Mouse (Mus musculus) embryo, embryonic 10 days (tissue): ENCODE measurements around the gene Pamr1.
A peak's percentile ranks its signal among the peaks of the same experiment; 100 is the strongest.

Experiments used
- DNase-seq: peaks from one replicate; pipeline ENCODE4 v3.0.0-alpha.2; 2015; ENCODE audit warnings: low spot score

Pamr1 gene

DNA sequence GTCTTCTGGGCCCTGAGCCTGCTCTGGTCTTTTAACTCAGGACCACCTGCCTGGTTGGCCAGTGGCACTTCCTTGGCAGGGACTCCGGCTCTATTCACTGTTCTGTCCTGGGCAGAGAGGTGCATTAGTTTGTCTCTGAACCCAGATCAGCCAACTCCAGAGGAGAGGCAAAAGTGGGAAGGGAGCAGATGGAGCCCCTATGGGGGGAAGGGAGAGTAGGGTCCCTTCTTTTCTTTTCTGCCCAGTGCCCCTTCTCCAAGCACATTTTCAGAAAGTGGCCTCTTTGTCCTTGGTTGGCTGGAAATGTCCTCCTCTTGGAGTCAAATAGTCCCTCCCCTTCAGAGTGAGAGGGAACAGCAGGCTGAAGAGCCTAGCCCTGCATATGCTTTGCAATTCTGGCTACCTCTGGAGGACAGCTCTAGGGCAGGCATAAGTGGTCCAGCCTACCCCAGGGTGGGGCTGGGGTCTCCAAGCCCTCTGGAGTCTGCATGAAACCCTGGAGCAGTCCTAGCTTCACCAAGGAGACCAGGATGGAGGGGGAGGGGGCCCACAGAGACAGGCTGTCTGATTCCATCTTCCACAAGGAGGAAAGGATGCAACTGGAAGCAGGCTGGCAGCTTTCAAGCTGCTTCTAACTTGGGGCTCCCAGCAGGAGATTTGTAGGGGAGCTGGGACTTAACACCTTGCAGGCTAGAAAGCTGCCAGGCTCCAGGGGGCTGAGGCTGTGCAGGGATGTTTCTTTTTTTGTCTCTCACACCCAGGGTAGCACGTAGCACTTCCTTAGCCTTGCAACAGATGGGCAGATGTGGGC lies 49.3 kb downstream of the Pamr1 start:
- DNase-seq = no peak

DNA sequence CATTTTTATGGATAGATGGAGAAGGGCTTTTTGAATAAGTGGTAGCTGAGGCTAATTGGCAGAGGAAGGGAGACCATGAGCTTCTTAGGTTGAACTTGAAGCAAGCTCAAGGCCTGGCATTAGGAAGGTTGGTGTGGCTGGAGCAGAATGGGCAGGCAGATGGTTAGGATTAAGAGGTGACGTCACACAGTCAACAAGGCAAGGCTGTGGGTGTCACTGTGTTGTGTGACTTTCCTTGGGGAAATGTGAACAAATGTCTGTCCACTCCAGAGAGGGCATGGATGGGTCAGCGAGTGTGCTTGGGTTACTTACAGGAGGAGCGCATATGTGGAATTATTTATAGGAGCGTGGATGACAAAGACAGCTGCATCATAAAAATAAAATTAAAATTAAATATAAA lies 50.7 kb downstream of the Pamr1 start:
- no peak for DNase-seq

DNA sequence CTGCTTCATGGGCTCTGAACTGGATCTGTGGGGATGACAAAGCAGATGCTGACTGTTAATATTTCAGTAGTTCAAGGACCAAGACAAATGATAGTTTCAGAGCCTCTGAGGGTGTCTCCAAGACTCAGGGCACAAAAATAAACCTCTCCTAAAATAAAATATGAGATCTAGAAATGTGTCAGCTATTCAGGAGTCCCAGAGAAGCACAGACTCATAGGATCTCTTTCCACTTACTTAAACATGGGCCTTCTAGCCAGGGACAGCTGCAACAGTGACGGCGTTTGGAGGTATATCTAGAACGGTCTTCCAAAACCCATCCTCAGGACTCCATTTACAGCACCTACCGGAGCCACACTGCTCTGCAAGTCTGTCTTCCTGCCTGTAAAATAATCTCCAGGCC lies 60.7 kb downstream of the Pamr1 start:
- DNase-seq = no peak

DNA sequence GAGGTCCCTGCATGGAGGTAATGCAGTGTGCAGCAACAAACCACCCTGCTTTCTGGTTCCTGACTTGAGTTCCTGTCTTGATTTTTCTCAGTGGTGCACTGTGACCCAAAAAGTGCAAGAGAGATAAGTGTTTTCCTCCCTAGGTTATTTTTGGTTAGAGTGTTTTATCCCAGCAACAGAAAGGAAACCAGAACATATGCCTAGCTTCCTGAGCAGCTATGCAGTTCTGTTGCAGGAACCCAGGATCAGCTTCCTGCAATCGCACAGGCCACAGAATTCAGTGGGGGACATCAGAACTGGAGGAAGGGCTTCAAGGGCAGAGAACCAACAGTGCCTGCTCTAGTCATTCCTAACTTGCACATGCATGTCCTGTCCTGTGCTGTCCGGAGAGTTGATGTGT lies 66.8 kb downstream of the Pamr1 start:
- DNase-seq = no peak

DNA sequence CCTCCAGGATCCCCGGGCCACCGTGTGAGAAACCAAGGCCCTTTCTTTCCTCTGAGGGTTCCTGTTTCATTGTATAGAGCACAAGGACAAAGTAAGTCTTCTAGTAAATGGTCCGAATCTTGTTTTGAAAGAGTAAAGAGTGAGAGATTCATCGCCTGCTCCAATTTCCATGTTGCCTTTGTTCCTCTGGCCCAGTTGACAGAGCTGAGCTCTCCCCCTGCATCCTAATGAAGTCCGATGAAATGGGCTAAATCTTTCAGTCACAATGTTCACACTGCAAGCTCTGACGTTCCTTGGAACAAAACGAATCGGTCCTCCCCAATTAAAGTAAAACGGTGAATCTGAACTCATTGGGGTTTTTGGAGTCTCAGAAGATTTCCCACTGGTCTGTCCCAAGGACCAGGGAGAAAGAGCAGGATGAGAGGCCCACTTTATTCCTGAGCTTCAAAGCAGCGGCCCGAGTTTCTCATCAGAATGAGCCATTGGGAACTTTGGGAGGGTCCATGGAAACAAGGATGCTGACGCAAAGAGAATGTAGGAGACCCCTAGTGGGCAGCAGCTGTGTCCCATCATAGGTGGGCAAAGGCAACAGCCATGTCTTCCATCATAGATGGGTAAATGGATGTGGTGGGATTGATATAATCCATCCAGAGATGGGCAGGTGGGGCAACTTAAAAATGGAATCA lies 71.1 kb downstream of the Pamr1 start:
- DNase-seq = no peak

DNA sequence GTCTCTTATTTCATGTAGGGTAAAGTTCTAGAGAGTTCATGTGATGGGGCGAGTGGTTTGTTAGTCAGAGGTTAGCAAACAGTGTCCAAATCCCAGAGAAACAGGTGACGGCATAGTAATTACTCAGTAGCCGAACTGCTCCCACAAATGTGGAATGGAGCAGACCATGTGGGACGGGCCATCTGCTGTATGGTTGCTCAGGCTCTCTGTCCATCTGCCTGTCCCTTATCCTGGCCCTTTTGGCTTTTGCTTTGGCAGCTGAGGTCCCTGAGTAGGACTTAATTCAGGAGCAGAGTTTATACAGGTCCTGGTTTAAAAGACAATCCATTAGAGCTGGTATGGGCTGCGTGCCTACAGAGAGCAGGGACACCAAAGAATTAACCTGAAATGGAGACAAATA lies 72.4 kb downstream of the Pamr1 start:
- DNase-seq = no peak

DNA sequence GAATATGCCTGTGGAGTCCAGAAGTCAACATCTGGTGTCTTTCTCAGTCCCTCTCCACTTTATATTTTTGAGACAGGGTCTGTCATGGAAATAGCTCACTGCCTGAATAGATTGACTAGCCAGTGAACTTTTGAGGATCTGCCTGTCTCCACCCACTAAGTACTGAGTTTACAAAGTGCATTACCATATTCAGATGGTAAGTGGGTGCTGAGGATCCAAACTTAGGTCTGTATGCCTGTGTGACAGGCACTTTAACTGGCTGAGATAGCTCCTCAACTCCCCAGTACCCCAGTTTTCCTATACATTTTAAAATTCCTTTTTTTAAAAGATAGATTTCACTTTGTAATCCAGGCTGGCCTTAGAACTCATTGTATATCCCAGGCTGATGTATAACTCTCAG lies 73.1 kb downstream of the Pamr1 start:
- no peak for DNase-seq

DNA sequence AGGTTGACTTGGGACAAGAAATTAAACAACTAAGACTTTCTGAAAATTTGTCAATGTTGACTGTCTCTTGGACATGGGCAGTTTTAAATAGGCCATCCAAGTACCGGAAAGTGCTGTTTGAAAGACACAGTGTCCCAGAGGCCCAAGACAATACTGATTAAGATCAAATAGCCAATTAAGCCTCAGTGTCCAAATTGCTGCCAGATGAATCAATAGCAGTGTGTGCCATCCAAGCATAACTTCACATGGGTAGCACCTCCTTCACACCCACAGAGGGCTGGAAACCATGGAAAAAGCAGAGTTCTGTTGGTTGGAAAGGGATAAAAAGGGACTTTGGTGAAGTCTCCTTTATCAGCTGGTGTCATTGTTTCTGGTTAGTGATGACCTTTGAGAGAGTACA lies 74.7 kb downstream of the Pamr1 start:
- DNase-seq = no peak

DNA sequence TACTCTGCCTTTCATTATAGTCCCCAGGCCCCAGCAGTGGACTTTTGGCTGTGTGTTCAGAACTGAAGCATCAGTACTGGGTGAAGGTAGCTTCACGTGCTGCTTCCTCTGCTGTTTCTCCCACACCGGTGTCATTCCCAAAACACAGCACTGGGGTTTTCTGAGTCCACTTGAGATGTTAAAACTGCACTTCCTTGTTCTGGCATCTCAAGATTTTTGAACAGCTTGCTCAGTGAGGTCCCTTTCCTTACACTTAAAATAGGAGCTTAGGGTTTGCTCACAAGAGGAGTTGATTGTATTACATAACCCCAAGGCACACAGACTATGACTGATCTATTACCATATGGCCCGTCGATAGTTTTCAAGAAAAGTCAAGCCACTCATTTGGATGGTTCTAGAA lies 82.5 kb downstream of the Pamr1 start:
- no peak for DNase-seq

DNA sequence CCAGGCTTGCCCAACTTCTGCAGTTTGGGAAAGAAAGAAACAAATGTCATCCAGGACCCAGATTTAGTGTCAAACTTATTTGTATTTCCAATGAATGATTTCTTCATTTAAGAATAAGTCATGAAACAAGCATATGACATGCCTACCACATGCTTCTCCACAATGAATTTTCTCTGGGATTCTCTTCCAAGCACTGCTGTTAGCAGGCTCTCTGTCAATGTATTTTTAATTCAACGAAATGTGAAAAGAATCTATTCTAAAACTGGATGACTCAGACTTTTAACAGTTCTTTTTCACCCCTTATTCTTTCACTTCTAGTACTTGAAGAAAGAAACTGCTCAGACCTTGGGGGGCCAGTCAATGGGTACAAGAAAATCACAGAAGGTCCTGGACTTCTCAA lies 84.2 kb downstream of the Pamr1 start:
- DNase-seq = no peak

DNA sequence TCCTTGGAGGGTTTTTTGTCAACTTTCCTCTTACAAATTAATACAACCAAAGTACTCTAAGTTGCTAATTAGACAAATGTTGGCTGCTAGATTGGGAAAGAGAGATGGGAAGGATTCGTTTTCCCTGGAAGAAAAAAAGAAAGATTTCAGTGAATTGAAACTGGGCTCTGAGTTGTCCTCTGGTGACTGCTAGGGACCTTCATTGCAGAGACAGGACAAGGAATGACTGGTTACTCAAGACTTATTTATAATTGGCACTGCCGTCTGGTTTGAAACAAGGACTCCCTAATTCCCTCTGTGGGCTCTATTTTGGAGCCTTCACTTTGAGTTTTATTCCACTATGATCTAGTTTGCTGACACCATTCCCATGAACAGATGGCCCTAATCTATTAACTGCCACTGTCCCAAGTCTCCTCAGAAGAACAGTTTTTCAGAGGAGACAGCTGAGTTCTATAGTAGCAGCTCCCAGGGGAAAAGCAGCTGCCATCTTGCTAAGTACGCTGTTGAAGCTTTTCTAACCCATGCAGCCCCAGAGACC lies 85.8 kb downstream of the Pamr1 start:
- DNase-seq = no peak

DNA sequence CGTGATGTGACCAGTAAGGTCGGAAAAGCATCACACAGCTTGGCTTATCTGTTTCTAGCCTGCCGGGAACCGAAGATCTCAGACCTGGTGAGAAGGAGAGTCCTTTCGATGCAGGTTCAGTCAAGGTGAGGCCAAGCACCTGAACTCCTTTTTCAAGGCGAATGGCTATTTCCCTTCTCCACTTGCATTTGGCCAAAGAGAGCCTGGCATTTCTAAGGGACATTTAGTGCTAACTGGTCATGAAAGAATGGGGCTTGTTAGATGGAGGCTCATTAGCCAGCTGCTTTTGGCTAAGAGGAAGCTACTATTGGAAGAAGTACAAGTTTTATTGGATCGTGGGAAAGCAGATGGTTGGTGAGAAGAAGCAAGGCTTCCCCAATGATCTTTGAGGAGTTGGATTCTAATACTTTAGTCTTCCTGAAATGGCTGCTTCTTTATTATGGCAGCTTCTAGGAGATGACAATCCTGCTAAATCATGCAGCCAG lies 86.3 kb downstream of the Pamr1 start:
- DNase-seq = no peak

DNA sequence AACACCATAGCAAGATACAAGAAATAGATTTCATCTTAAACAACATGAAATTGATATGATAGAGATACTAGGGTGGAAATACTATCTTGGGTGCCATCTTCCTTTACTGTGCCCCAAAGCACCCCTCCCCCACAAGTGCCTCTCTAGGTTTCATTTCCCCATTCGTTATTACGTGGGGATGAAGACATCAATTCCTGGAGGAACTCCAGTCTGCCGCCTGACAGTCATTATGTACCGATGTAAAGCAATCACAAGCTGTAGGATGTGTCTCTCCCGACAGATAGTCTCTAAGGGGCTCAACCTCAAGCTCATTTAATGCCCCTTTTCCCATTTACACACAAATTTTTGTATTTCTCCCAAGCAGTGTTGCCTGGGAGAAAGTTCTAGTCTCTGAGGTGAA lies 88.3 kb downstream of the Pamr1 start:
- DNase-seq = no peak

DNA sequence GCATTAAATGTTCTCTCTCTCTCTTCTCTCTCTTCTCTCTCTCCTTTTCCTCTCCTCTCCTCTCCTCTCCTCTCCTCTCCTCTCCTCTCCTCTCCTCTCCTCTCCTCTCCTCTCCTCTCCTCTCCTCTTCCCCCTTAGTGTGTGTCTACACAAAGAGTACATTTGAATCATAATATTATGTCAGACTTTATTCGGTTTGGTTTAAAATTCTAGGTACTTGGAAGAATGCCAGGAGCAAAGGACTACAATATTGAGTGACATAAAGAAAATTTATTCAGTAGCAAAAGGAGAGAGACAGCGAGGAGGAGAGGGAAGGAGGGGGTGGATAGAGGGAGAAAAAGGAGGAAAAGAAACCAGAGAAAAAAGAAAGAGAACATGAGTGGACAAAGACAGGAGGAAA lies 88.9 kb downstream of the Pamr1 start:
- DNase-seq = no peak

DNA sequence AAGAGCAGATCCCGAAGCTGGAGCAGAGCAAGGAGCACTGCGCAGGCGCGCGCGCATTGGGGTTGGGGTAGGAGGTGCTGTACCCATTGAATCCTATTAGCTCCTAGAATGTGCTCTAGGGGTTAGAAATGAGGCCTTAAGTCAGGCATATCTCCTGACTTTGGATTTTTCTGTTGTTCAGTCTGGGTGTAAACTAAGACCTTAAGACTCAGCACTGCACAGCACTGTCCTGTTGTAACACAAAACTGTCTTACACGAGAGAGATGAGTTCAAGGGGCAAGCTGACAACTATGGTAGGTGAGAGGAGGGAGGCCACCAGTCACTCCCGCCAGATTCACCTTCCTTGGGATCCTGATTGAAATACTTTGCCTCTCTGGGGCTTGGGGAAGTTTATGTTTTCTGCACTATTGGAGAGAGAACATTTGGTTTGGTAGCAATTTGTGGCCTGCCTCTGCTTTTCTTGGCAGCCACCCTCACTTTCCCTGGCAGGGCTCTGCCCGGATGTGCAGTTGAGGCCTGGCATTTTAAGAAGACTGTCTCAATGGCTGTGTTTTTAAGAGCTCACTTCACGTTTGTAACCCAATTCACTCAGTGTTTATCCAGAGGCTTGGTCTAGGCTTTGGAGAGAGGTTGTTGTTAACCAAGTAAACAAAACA lies 99.2 kb downstream of the Pamr1 start:
- DNase-seq = no peak

DNA sequence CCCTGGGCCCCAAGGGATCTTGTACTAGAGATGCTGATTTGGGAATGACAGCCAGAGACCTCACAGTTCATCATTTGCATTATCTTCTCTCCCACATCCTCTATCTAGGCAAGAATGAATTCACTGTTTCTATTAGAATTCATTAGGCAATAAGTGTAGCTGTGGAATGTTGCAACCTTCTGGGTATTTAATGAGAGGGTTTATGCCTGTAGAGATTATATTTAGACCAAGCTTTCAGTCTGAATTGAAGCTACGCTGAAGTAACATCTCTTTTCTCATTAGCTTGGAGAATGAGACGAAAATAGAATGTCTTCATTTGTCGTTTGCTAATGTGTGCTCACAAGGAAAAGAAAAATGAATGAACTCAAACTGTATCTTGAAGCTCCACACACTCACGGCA lies 100.5 kb downstream of the Pamr1 start:
- DNase-seq = no peak

DNA sequence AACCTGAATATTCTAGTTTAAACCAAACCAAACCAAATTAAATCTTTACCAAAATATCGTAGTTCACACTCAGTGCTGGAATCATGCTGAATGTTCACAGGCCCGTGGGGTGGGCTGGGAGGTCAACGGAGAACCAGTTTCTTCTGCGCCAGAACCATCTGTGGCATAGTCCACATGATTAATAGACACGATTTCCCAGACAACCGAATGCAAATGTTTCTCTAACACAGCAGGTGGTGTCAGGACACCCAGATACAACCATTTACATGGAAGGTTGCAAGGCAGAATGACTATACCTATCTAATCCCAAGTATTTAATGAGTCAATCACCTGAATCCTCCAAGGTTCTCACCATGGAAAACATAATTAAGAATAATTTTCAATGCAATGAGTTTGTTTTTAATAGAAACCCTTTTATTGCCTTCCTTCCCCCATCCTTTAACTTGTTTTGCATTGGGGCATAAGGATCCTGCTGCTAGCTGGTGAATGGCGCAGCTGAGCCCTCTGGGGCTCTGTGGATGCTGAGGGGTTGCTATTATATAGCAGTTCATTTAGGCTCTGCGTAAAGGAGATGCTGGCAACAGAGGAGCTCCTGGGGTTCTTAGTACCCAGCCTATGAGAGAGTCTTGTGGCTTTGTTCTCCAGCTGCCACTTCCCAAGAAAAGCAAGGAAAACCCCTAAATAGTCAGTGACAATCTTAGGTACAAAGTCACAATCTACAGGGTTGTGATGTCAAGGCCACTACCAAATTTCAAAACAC lies 106.3 kb downstream of the Pamr1 start:
- peak; percentile 25 for DNase-seq

DNA sequence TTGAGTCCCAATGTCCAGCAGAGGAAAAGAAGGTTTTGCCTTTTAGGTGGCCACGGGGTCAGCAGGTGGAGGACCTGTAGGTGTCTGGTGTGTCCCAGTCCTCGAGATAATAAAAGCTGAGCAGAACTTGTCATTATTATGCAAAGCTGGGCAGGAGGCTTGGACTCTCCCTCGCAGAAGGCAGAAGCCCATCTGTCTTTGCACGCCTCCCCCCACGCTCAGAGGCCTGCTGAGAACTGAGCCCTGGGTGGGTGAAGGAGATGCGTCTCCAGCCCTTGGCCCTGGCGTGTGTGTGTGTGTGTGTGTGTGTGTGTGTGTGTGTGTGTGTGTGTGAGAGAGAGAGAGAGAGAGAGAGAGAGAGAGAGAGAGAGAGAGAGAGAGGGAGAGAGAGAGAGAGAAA lies 107.9 kb downstream of the Pamr1 start:
- DNase-seq = peak; percentile 34

DNA sequence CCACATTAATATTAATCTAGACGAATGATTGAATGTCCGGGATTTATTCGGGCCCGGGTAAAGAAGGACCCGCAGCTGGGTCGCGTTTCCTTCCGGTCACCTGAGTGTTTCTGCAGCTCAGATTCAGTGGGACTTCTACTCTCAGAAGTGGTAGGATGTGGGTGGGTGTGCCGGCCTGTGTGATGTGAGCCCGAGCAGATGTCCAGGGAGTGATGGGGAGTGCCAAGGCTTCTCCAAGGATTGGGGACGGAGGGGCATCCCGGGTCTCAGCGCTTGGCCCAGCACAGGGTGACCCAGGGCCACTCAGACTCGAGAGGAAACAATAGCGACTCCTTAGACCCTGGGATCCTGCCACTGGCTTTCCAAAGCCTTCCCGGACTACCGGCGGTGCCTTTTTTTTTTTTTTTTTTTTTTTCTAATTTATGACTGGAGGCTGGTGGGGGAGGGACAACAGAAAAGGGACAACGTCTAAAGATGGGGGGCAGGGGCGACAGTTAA lies 108.4 kb downstream of the Pamr1 start, which contains the start of gene Slc1a2:
Gene Slc1a2 (plus strand): TSS at position 497 of the 498 bp plus-strand sequence.
- DNase-seq = peak; percentile 35

DNA sequence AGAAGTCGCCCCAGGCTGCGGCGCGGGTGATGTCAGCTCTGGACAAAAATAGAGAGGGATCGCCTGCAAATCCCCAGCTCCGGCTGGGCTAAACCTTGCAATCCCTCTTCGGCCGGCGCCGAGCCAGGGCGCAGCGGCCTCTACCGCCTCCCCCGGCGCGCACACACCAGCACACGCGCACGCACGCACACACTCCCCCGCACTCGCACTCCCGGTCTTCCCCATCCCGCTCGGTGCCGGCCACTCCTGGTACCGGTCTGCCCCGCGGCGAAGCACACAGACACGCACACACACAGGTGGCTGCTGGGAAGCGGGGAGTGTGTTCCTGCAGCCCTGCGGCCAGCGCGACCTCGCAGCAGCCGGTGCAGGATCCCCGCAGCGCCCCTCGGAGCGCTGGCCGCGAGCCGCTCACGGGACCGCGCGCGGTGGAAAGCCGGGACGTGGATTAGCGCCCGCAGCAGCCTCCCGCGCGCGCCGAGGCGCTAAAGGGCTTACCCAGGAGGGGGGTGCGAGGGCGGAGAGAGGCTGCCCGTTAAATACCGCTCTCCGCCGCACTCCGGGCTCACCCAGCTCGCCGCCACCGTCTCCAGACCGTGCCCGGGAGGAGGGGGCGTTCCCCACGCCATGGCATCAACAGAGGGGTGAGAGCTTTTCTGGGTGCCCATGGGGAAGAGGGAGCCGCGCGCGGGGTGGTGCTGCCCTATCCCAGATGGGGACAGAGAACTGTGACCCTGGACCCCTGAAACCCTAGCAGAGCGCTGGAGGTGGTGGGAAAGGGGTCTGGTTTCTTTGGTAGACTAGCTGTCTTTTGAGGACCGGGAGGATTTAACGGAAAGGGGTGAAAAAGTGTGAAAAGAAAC lies 109.1 kb downstream of the Pamr1 start:
- peak; percentile 73 for DNase-seq

DNA sequence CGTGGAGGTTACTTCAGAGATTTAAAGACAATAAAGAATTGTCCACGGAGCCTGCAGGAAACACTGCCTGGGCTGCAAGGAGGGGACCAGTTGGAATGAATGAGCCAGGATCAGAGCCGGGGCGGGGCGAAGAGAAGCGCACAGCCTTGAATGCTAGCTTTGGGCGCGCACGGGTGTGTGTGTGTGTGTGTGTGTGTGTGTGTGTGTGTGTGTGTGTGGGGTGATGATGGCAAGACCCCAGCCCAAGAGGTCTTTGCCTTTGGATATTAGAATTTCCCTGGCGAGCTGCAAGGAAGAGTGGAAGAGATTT lies 109.7 kb downstream of the Pamr1 start:
- DNase-seq = peak; percentile 69
